In the genomic region with DNA sequence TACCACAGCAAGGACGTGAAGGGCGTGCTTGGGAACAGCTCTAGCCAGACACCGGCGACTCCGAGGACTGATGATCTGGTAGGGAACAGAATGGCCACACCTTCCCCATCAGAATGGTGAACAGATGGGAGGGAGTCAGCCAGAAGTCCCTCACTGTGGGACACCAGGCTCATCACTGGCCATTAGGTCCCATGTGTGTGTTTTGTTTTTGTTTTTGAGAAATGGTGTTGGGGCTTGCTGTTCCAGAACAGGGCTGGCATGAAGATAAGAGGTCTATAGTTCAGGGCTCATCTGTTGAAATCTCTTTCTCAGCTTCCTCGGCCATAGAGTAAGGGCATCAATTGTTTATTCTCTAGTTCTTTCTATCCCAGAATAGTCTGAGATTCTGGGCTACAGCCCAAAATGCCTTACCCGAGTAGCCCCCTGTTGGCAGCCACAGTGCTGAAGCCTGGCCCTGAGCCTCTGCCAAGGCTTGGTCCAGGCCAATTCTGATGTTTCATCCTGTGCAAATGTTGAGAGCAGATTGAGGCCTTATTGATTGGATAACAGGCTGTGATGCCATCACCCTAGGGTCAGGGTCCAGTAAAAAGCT, we compare ENCODE assay signal across 10 mouse cellular contexts. TPM values are rescaled to one million over a fixed set of nuclear protein-coding genes. Genes with fewer than 3 reads are reported as not detected.
DNase-seq lines count a peak whose midpoint lies in the region; ATAC-seq and TF ChIP-seq lines count a peak whose summit lies in the region.
"Had no signal": no experiment of that assay in that cellular context is flagged by ENCODE, and none has a peak within 500 bp of the region (broad histone marks: within the 10 kb centered on the region; RNA-seq: fewer than 3 reads in every experiment).

No protein-coding gene starts in this region.

- peak; percentile 14; the same call in 1 of the 2 replicates for ATAC-seq in forebrain, postnatal 0 days
- no peak for ATAC-seq in lung, postnatal 0 days
- no peak for ATAC-seq in activated CD4-positive, CD25-positive, alpha-beta regulatory T cell, adult 4 months
- ATAC-seq: inflammation-experienced regulatory T-cells, adult 6 months had no signal

- H3K27ac ChIP-seq in forebrain, postnatal 0 days (ENCODE audit: low read depth, low read length), result 0 out of 2 replicates have a peak overlapping the region, but pooled peaks have one; percentile 45
- no peak overlapping the region for H3K27ac ChIP-seq in lung, postnatal 0 days (ENCODE audit: low read length)
- H3K27ac ChIP-seq in thymus, adult 2 months (ENCODE audit: control insufficient read depth, insufficient read depth, low read length), result no peak overlapping the region

- TF ChIP-seq CTCF in forebrain, postnatal 0 days (IDR thresholded peaks at IDR 0.05; ENCODE audit: low read depth), result peak; percentile 19
- TF ChIP-seq CTCF in lung, postnatal 0 days (IDR thresholded peaks at IDR 0.05), result 0 out of 2 replicates have a peak, but pooled peaks have one; percentile 13
- no peak for TF ChIP-seq CTCF in thymus, adult 2 months (IDR thresholded peaks at IDR 0.05; ENCODE audit: borderline replicate concordance, control insufficient read depth, extremely low read depth, insufficient read depth, low read length, poor library complexity)

- no peak for TF ChIP-seq POLR2A in thymus, adult 2 months (IDR thresholded peaks at IDR 0.05; ENCODE audit: control insufficient read depth, extremely low read depth, insufficient read depth, low read length, poor library complexity)

- peaks cover 3% of the 10 kb centered on the region; the same call in 1 of the 2 replicates for H3K36me3 ChIP-seq in forebrain, postnatal 0 days (ENCODE audit: insufficient read depth)
- H3K36me3 ChIP-seq in lung, postnatal 0 days (ENCODE audit: insufficient read depth, low read length), result no peaks in the 10 kb centered on the region
- no peaks in the 10 kb centered on the region for H3K36me3 ChIP-seq in thymus, adult 2 months (ENCODE audit: control insufficient read depth, insufficient read depth, low read length)

- H3K4me3 ChIP-seq in forebrain, postnatal 0 days (ENCODE audit: low read depth, low read length), result no peak overlapping the region
- H3K4me3 ChIP-seq in lung, postnatal 0 days (ENCODE audit: low read depth, low read length), result no peak overlapping the region
- no peak overlapping the region for H3K4me3 ChIP-seq in thymus, adult 2 months (ENCODE audit: control insufficient read depth, insufficient read depth, low read length)

- no peaks in the 10 kb centered on the region for H3K27me3 ChIP-seq in forebrain, postnatal 0 days (ENCODE audit: insufficient read depth, low read length)
- H3K27me3 ChIP-seq in lung, postnatal 0 days (replicated peaks; ENCODE audit: insufficient read depth, low read length), result no peaks in the 10 kb centered on the region
- H3K27me3 ChIP-seq in thymus, adult 2 months (ENCODE audit: control insufficient read depth, insufficient read depth, low read length), result no peaks in the 10 kb centered on the region

- no peaks in the 10 kb centered on the region for H3K9me3 ChIP-seq in forebrain, postnatal 0 days (ENCODE audit: low read length)
- no peaks in the 10 kb centered on the region for H3K9me3 ChIP-seq in lung, postnatal 0 days (ENCODE audit: low read length)

- peak; percentile 82 for DNase-seq in layer of hippocampus, adult 11-12 months (ENCODE audit: low spot score)
- no peak for DNase-seq in layer of hippocampus, adult 9-10 months (ENCODE audit: low spot score)
- DNase-seq in cerebellum, adult 11-12 months, result peak; percentile 93
- DNase-seq in forebrain, postnatal 0 days, result peak; percentile 81
- DNase-seq in lung, postnatal 0 days (ENCODE audit: low spot score), result no peak
- no peak for DNase-seq in thymus, adult 2 months
- no peak for DNase-seq in kidney, adult 18-20 months

- H3K4me2 ChIP-seq in forebrain, postnatal 0 days (ENCODE audit: low read depth), result no peak overlapping the region
- no peak overlapping the region for H3K4me2 ChIP-seq in lung, postnatal 0 days (replicated peaks; ENCODE audit: low read depth, low read length)

- TF ChIP-seq EP300 in lung, postnatal 0 days (IDR thresholded peaks at IDR 0.05), result no peak

- no peak overlapping the region for H3K9ac ChIP-seq in forebrain, postnatal 0 days
- H3K9ac ChIP-seq in lung, postnatal 0 days (replicated peaks; ENCODE audit: low read depth), result no peak overlapping the region

- 52% methylated on average over 7 of the region's 7 CpGs for WGBS in forebrain, postnatal 0 days
- 60% methylated on average over 7 of the region's 7 CpGs for WGBS in lung, postnatal 0 days
- WGBS in thymus, adult 2 months, result 95% methylated on average over 7 of the region's 7 CpGs

- H3K4me1 ChIP-seq in forebrain, postnatal 0 days (ENCODE audit: insufficient read depth), result peaks cover 11% of the 10 kb centered on the region; the same call in 1 of the 2 replicates
- peaks cover 3% of the 10 kb centered on the region; the same call in 1 of the 2 replicates for H3K4me1 ChIP-seq in lung, postnatal 0 days (ENCODE audit: insufficient read depth, low read depth, low read length)
- H3K4me1 ChIP-seq in thymus, adult 2 months (replicated peaks; ENCODE audit: control insufficient read depth, insufficient read depth, low read length), result no peaks in the 10 kb centered on the region

RNA-seq across cellular contexts. Expression of a gene that starts 4.5 kb away (rescaled TPM):
- total RNA-seq in forebrain, postnatal 0 days (2014; rRNA removed), result 66.6 and 80.6 TPM in 2 replicates
- 74.6 and 106 TPM in 2 replicates for polyA plus RNA-seq in forebrain, postnatal 0 days (2015; fragmentation: Nextera tagmentation; extraction: Ambion mirVana)
- polyA plus RNA-seq in lung, postnatal 0 days (2015; fragmentation: Nextera tagmentation; extraction: Ambion mirVana), result 675 and 696 TPM in 2 replicates
- under 1 TPM; 0.50 to 0.60 TPM for polyA plus RNA-seq in activated CD4-positive, CD25-positive, alpha-beta regulatory T cell, adult 4 months (2017; shearing (Covaris generic))
- polyA plus RNA-seq in thymus, adult 2 months (2012; rRNA removed), result 14.6 and 27.8 TPM in 2 replicates

RNA-seq across cellular contexts. Expression of a gene that starts 29.9 kb away (rescaled TPM):
- total RNA-seq in forebrain, postnatal 0 days (2014; rRNA removed), result 22.9 and 30.4 TPM in 2 replicates
- 16.2 and 22.7 TPM in 2 replicates for polyA plus RNA-seq in forebrain, postnatal 0 days (2015; fragmentation: Nextera tagmentation; extraction: Ambion mirVana)
- 40.6 and 41.7 TPM in 2 replicates for polyA plus RNA-seq in lung, postnatal 0 days (2015; fragmentation: Nextera tagmentation; extraction: Ambion mirVana)
- under 1 TPM; 0.43 to 0.62 TPM for polyA plus RNA-seq in activated CD4-positive, CD25-positive, alpha-beta regulatory T cell, adult 4 months (2017; shearing (Covaris generic))
- polyA plus RNA-seq in thymus, adult 2 months (2012; rRNA removed), result 22.3 and 23.5 TPM in 2 replicates

RNA-seq across cellular contexts. Expression of a gene that starts 51.8 kb away (rescaled TPM):
- total RNA-seq in forebrain, postnatal 0 days (2014; rRNA removed), result 0.38 and 0.52 TPM in 2 replicates
- 1.3 and 2.6 TPM in 2 replicates for polyA plus RNA-seq in forebrain, postnatal 0 days (2015; fragmentation: Nextera tagmentation; extraction: Ambion mirVana)
- polyA plus RNA-seq in lung, postnatal 0 days (2015; fragmentation: Nextera tagmentation; extraction: Ambion mirVana), result 1.8 and 2.9 TPM in 2 replicates
- not detected for polyA plus RNA-seq in activated CD4-positive, CD25-positive, alpha-beta regulatory T cell, adult 4 months (2017; shearing (Covaris generic))
- 0.46 and 0.90 TPM in 2 replicates for polyA plus RNA-seq in thymus, adult 2 months (2012; rRNA removed)
- polyA plus RNA-seq: inflammation-experienced regulatory T-cells, adult 6 months had no signal

RNA-seq across cellular contexts. Expression of a gene that starts 53.4 kb away (rescaled TPM):
- 1.7 and 1.8 TPM in 2 replicates for total RNA-seq in forebrain, postnatal 0 days (2014; rRNA removed)
- 0.40 and 1.1 TPM in 2 replicates for polyA plus RNA-seq in forebrain, postnatal 0 days (2015; fragmentation: Nextera tagmentation; extraction: Ambion mirVana)
- polyA plus RNA-seq in lung, postnatal 0 days (2015; fragmentation: Nextera tagmentation; extraction: Ambion mirVana), result 3.7 and 3.9 TPM in 2 replicates
- polyA plus RNA-seq in activated CD4-positive, CD25-positive, alpha-beta regulatory T cell, adult 4 months (2017; shearing (Covaris generic)), result not detected
- polyA plus RNA-seq in thymus, adult 2 months (2012; rRNA removed), result 0.24 and 0.34 TPM in 2 replicates
- polyA plus RNA-seq: inflammation-experienced regulatory T-cells, adult 6 months had no signal

RNA-seq across cellular contexts. Expression of a gene that starts 53.5 kb away (rescaled TPM):
- total RNA-seq in forebrain, postnatal 0 days (2014; rRNA removed), result 0.10 and 0.15 TPM in 2 replicates
- 0.16 and 0.19 TPM in 2 replicates for polyA plus RNA-seq in forebrain, postnatal 0 days (2015; fragmentation: Nextera tagmentation; extraction: Ambion mirVana)
- 0.14 and 0.38 TPM in 2 replicates for polyA plus RNA-seq in lung, postnatal 0 days (2015; fragmentation: Nextera tagmentation; extraction: Ambion mirVana)
- not detected for polyA plus RNA-seq in activated CD4-positive, CD25-positive, alpha-beta regulatory T cell, adult 4 months (2017; shearing (Covaris generic))
- polyA plus RNA-seq in thymus, adult 2 months (2012; rRNA removed), result 0.07 TPM in 1 of 2 replicates, not detected in the other
- polyA plus RNA-seq: embryonic facial prominence, embryonic 11.5 days; inflammation-experienced regulatory T-cells, adult 6 months had no signal

Comparison
In these comparisons a context has a peak if more than half of its experiments do, and no peak if none do; other contexts are left out.
1. DNase-seq: peak in layer of hippocampus, adult 11-12 months (single experiment), cerebellum, adult 11-12 months (single experiment) and forebrain, postnatal 0 days (single experiment); none in layer of hippocampus, adult 9-10 months (single experiment), lung, postnatal 0 days (single experiment), thymus, adult 2 months (single experiment) and kidney, adult 18-20 months (single experiment).
2. RNA of a gene that starts 29.9 kb away (polyA plus RNA-seq): 40.6 to 41.7 TPM in lung, postnatal 0 days, 22.3 to 23.5 TPM in thymus, adult 2 months and 16.2 to 22.7 TPM in forebrain, postnatal 0 days; 0.43 to 0.62 TPM in activated CD4-positive, CD25-positive, alpha-beta regulatory T cell, adult 4 months; every median in the first group is over 10 times any median in the second.